Mouse (Mus musculus) adrenal gland, adult (tissue): ENCODE measurements around the gene Col5a3.
"Not testable (repeated sequence)": the region's sequence is repeated elsewhere in the genome, so short reads cannot be mapped to it uniquely, and the experiment has no call there.

Experiments
- DNase-seq, 2 experiments: peaks; one replicate each; pipeline ENCODE4 v3.0.0; 2022 to 2023; ENCODE audit warnings: low spot score in 1 of 2; ENCODE audit not compliant: inconsistent age in 2 of 2

The Col5a3 gene

DNA sequence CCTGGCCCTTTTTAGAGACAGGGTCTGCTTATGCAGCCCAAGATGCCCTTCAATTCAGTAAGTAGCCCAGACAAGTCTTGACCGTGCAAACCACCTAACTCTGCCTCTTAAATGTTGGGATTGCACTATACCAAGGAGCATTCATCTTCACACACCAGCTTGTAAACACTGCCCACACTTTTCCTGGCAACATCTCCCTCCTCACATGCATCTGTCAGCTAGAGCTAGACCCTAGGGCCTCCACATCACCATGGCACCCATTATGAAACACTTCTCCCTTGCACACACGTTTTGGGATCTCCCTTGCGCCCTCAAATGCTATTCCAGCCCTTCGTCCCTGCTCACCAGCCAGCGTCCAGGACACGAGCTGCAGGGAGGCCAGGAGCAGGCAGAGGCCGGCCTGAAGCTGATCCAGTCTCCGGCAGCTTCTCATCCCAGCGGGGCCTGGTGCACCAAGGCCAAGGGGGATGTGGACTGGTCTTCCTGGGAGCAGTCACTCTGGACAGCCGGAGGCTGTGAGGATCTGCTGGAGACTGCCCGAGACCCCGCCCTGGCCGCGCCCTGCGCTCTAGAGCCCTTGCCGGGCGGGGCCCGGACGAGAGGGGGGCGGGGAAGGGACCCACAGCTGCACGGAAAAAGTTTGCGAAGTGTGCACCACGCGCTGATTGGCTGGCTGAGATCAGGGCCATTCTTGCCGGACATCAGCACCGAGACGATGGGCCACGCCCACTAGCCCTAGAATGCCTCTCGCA is at the start of gene Col5a3:
Col5a3 (minus strand) TSS at position 547 of the 752 bp plus-strand sequence.
- peak; percentile 85 to 92 for DNase-seq

DNA sequence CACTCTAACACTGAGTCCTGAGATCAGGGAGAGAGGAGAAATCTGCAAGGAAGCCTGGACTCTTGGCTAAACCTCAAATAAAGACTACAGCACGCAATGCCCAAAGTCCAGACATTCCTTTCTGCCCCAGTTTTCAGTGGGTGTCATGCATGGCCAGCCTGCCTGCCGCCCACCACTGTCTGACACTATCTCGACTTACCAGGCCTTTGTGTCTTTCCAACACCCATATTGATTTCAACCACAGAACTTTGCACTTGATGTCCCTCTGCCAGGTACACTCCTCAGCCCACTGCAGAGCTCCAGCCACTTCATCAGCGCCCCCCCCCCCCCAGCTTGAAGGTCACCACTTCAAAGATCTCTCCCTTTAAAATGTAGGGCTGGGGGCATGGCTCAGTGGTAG is 47.4 kb upstream of the Col5a3 start:
- DNase-seq: no peak

DNA sequence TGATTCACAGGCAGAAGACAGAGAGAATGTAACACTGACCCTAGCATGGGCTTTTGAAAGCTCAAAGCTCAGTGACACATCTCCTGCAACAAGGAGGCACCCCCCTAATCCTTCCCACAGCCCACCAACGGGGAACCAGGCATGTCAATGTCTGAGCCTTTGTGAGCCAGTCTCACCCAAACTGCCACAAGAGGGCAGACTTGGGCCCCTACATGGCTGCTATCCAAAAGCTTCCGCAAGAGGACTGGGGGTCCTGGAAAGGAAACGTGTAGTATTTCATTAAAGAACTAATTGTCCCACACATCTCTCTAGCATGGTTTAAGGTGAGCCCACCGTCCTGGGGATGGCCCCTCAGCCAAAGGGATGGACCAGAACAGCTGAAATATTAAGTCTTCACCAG is 47.0 kb upstream of the Col5a3 start:
- DNase-seq: peak in 1 of 2 experiments; percentile 61

DNA sequence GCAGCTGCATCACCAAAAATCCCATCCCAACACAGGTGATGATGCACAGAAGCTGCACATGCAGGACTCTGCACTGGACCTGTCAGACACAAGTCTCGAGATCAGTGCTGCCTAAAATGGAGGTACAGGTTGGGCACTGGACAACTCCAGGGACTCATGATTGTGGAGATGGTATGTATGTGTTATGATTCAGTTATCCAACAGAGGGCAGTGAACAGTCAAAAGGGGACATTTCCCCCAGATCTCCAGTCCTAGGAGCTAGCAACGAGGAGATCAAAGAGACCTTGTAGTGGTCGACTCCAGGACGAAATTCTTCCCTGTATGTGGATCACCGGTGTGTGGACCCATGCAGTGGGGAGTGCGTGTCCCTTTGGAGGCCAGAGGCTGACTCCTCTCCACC is 45.1 kb upstream of the Col5a3 start:
- no peak for DNase-seq

DNA sequence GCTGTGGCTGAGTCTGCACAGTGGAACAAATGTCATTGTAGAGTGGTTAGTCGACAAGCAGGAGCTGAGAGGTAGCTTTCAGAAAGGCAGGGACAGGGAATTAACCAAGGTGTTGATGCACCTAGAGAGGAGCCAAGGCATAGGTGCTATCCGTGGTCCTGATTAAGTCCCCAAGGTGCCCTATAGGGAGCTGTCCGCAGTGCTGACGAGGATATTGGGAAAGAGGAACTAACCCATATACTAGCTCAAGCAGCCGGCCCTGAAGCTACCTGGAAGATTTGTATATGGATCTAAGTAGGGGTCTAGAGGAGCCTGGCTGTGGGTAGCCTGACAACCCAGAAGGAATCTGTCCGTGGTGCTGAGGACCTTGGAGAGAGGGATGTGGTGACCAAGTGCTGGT is 42.3 kb upstream of the Col5a3 start:
- DNase-seq: peak; percentile 32 to 79

DNA sequence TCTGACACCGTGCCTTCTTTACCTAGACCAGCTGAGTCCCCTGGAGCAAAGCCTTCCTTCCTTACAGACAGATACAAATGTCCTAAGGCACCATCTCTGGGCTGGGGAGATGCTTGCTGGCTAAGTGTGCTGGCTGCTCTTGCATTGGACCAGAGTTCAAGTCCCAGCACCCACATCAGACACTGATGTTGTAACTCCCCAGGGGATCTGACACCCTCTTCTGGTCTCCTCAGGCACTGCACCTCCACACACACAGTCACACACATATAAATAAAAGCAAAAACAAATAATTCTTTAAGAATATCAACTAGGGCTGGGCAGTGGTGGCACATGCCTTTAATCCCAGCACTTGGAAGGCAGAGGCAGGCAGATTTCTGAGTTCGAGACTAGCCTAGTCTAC is 35.3 kb upstream of the Col5a3 start:
- DNase-seq: no peak

DNA sequence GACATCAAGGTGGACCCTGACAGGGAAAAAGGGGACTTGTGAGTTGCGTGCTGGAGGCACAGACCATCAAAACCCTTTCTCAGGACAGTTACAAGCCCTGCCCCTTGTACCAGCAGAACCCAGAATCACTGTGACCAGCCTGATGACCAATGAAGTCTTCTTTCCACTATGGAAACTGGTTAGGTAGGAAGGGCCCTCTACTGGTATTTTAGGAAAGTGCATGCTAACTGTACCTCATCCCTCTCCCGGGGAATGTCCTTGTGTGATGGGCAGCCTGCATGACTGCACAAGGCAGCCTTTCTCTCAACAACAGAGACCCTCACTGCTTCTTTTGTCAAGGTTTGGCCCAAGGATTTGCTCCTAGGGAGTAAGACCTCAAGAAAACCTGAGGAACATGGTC is 27.8 kb upstream of the Col5a3 start:
- DNase-seq: peak in 1 of 2 experiments; percentile 79

DNA sequence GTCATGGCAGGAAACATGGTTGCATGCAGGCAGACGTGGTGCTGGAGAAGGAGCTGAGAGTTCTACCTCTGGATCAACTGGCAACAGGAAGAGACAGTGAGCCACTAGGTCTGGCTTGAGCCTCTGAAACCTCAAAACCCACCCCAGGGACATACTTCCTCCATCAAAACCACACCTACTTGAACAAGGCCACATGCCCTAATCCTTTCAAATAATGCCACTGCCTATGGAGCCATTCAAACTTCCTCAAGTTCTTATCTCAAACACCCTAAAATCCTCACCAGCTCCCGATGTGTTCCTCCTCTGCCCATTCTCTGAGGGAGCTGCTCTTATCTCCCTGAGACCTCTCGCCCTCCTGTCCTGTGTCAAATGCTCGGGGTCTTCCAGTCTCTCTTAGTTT is 27.3 kb upstream of the Col5a3 start:
- no peak for DNase-seq

DNA sequence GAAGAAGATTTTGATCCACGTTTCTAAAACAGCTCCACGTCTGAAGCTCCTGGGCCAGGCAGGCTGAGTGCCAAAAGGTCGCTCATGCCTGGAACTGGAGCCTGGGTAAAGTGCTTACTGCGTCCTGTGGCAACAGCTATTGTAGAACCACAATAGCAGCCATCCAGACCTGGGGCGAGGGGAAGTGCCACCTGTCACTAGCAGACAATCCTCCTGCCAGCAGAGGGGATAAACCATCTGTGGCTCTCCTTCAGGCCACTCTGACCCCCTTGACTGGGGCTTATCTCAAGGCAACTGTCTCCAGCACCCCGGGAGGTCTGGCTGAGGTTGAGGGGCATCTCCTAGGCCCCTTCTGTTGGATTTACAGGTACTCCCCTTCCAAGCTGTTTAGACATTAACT is 24.1 kb upstream of the Col5a3 start:
- no peak for DNase-seq

GRCm38 (mm10) chr9:20837184-20837947 is 22.5 kb upstream of the Col5a3 start:
- DNase-seq: no peak

DNA sequence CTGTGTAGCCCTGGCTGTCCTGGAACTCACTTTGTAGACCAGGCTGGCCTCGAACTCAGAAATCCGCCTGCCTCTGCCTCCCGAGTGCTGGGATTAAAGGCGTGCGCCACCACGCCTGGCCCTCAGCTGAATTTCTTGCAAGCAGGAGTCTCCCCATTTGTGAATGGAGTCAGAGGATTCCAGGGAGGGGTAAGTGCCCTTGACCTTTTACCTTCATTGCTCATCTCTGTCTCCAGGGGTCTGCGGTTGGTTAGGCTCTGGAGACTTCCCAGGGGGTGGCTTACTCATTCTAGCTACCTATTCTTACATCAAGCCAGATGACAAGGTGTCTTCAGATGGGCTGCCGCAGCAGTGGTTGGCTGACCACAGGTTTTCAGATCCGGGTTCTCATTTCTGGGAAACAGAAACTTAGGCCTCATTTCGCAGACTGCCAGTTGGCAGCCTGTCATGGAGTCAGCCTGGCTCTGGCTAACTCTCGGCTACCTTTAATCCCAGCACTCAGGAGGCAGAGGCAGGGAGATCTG is 20.6 kb upstream of the Col5a3 start:
- not testable (repeated sequence) for DNase-seq

GRCm38 (mm10) chr9:20834881-20835280 is 20.0 kb upstream of the Col5a3 start:
- DNase-seq: no peak

DNA sequence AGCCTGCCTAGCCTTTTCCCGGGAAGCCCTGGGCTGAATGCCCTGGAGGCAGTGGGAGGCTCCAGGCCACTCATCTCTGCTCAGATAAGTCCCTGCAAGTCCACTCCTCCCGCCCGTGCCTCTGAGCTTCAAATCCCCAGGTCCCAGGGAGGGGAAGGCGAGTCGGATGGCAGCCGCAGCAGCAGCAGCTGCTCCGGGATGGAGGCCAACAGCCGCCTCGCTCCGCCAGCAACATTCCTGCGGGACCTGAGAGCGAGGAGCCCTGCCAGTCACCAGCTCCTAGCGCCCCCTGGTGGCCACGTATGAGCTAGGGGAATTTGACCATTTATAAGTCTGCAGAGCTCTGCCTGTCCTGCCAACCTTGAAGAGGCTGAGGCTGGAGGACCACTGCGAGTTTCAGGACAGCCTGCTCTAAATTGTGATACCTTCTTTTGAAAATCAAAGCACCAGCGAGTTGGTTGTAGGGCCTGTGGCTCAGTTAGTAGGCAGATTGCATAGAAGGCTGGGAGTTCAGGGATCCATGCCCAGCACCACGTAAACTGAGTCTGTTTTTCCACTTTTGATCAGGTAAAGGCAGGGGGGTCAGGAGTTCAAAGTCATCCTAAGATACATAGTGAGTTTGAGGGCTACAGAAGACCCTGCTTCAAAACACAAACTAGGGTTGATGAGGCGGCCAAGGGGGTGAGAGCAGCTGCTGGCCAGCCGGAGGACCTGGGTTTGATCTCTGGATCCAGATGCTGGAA is 16.2 kb upstream of the Col5a3 start:
- peak; percentile 93 to 97 for DNase-seq

DNA sequence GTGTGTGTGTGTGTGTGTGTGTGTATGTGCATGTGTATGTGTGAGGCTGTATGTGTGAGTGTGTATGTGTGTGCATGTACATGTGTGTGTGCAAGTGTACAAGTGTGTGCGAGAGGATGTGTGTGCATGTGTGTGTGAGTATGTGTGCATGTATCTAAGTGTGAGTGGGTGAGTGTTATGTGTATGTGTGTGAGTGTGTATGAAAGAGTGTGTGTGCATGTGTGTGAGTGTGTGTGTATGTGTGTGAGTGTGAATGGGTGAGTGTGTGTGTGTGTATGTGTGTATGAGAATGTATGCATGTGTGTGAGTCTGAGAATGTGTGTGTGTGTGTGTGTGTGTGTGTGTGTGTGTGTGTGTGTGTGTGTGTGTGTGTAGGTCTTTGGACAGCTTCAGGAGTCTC is 13.3 kb upstream of the Col5a3 start:
- DNase-seq: no peak

DNA sequence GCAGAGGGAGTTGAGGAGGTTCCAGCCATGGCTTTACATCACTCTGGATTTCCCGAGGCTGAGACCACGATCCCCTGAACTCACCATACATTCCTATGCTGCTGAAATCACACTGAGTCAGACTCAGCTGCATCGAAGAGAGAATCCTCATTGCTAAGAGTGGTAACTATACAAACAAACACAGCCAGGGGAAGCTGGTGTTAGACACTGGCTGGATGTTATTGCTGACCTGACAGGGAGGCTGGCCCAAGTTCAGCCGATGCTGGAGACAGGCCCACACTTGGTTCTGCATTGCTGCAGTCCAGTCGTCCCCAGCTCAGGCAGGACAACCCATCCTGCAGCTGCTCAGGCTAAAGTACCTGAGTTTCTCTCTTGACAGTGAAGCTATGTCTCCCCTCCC is 10.9 kb upstream of the Col5a3 start:
- DNase-seq: no peak

DNA sequence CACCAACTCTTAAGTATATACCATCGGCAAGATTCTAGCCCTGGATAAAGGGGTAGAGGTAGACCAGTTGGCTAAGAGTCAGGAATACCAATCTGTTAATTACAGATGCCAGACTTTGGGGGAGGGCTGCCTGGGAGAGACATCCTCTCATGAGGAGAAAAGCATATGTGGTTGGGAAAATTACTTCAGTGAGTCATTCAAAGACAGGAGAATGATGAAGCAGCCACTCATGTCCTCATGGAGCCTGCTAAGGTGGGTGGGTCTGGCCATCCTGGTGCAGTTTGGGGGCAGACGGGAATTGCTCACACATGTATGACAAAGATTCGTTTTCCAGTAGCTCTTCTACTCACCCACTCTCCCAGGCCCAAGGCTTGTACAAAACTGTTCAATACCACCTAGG is 8.0 kb upstream of the Col5a3 start:
- no peak for DNase-seq

DNA sequence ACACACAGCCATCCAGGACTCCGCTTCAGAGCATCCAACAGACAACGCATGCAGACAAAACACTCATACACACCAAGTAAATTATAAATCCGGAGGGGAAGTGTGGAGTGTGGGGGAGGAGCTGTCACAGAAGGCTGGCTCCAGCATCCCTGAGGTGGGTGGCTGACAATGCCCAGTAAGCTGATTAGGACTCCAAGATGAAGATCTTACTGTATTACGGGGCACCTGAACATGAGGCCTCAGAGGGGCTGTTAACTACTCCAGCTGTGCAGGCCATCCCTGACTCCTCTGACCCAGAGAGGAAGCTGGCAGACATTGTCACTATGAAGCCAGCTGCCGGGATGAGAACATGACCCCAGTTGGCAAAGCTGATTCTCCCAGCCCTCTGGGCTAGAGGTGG is 5.1 kb upstream of the Col5a3 start:
- DNase-seq: no peak

GRCm38 (mm10) chr9:20818236-20818635 is 3.4 kb upstream of the Col5a3 start, which contains the start of gene Rdh8:
Gene Rdh8, plus strand, starts transcription at chr9:20818503.
- DNase-seq: peak; percentile 30 to 62

DNA sequence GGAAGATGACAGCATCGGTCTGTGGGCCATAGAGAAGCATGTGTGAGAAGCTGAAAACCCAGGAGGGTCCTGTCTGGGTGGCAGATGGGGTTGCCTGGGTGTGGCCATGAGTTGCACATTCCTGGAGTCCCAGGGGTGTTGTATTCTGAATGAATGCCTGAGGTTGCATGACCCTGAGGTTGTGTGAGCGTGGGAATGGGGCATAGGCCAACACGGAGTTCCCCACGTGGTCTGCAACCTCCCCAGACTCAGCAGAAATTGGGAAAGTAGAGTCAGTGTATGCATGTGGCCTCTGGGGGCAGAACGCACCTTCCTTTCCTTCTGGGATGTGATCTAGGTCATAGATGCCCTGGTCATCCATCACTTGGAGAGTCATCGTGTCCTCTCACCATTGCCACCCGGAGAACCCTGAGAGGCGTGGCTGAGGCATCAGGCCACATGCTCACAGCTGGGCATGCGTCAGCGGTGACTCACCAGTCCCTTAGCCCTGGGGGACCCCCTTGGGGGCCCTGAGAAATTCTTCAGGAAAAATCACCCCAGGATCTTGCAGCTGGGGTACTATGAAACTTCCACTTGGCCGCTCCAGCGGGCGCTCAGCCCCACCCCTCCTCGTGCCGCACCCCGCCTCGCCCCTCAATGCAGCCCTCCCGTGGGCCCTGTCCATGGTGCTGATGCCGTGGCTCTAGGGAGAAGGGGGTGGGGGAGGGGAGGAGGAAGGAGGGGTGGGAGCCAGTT is 2.2 kb downstream of the Col5a3 start:
- DNase-seq: peak; percentile 89 to 93

DNA sequence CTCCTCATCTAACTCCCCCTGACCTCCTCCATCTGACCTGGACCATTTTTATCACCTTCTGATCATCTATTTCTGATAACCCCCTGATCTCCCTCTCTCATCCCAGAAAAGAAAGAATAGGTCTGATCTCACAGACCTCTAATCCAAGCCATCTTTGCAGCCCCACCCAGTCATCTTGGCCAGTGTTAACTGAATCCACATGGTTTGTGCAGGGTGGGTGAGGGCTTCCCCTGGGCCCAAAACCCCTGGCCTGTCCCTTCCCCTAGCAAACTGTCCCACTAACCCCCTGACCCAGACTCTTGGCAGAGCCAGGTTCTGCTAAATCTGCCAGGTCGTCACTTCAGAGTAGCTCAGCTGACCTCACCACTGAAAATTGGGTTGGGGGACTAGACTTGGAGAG is 4.1 kb downstream of the Col5a3 start:
- no peak for DNase-seq

- DNase-seq: peak in 1 of 2 experiments; percentile 71
These were observed 4.6 kb downstream of the Col5a3 start for GRCm38 (mm10) chr9:20810271-20810670.
